Mouse (Mus musculus) ES-E14 (cell line): ENCODE measurements around the gene Dpm1.

Source experiments
- CHD2 ChIP-seq: IDR thresholded peaks from 2 replicates; pipeline ENCODE4 v1.6.1; 2014; ENCODE audit warnings: mild to moderate bottlenecking, low read depth, low read length, inconsistent platforms
- HCFC1 ChIP-seq: IDR thresholded peaks from 2 replicates; pipeline ENCODE4 v1.6.1; 2012; ENCODE audit warnings: low read length, inconsistent platforms, borderline replicate concordance; ENCODE audit not compliant: insufficient read depth
- MAFK ChIP-seq: IDR thresholded peaks from 2 replicates; pipeline ENCODE4 v1.6.1; 2014; ENCODE audit warnings: mild to moderate bottlenecking, low read depth, low read length, inconsistent platforms; ENCODE audit not compliant: insufficient read depth
- ZC3H11A ChIP-seq: IDR thresholded peaks from 2 replicates; pipeline ENCODE4 v1.6.1; 2012; ENCODE audit warnings: low read depth, mild to moderate bottlenecking, inconsistent platforms, low read length, borderline replicate concordance
- ZNF384 ChIP-seq: IDR thresholded peaks from 2 replicates; pipeline ENCODE4 v1.6.1; 2012; ENCODE audit warnings: low read depth, low read length, inconsistent platforms

GRCm38 (mm10) chr2:168191856-168192255 is 38.5 kb downstream of the Dpm1 start:
- TF ChIP-seq CHD2 (no peak), MAFK (no peak), HCFC1 (no peak), ZC3H11A (no peak), ZNF384 (no peak)
